Mouse (Mus musculus) left cerebral cortex, postnatal 10 days (tissue): ENCODE results near the gene Phf23. TPM values are rescaled to one million over a fixed set of nuclear protein-coding genes. Genes with fewer than 3 reads are reported as not detected.

Experiments used
- DNase-seq, 2 experiments: peaks; one replicate each; pipeline ENCODE4 v3.0.0; 2021 to 2022; ENCODE audit warnings: low spot score in 2 of 2, mixed read lengths in 1 of 2; ENCODE audit errors: extremely low spot score in 1 of 2
- intact Hi-C: fragments of 180-260 bp; cut with DNase I; formaldehyde crosslinking; loops from one replicate; pipeline ENCODE4 v1.15.1; 2025
- total RNA-seq, 2 experiments: library from RNA; stranded (reverse); gene quantifications; 2 replicates each; pipeline ENCODE4 v1.2.3; 2021

Phf23 gene
- total RNA-seq, 2 experiments from 2014 or later, result 35.2 to 38.6 TPM

- no peak for DNase-seq
- intact Hi-C loops, result no loop called here
Observed at GRCm38 (mm10) chr11:69994401-69995090, 1.0 kb upstream of the Phf23 start.

GRCm38 (mm10) chr11:69996161-69997061, 834 bp downstream of the Phf23 start:
- peak in 1 of 2 experiments; percentile 86 for DNase-seq
- intact Hi-C loops, result no loop called here

- DNase-seq, result peak in 1 of 2 experiments; percentile 93
- intact Hi-C loops, result no loop called here
Observed at GRCm38 (mm10) chr11:69997070-69997509, 1.5 kb downstream of the Phf23 start.

GRCm38 (mm10) chr11:69998567-69999491, 3.3 kb downstream of the Phf23 start:
- DNase-seq, result no peak
- intact Hi-C loops, result no loop called here

GRCm38 (mm10) chr11:69999666-70000065, 4.1 kb downstream of the Phf23 start:
- intact Hi-C loops, result no loop called here
- DNase-seq, result no peak

- intact Hi-C loops, result no loop called here
- DNase-seq, result peak; percentile 91 to 95
Observed at GRCm38 (mm10) chr11:70000396-70000898, 4.9 kb downstream of the Phf23 start, which contains the start of gene Dvl2. Gene Dvl2, plus strand, starts transcription at chr11:70000595.

GRCm38 (mm10) chr11:70001159-70001558, 5.6 kb downstream of the Phf23 start:
- DNase-seq, result no peak

GRCm38 (mm10) chr11:70001865-70002264, 6.3 kb downstream of the Phf23 start:
- intact Hi-C loops, result no loop called here
- DNase-seq, result no peak

More at GRCm38 (mm10) chr11:70001159-70001558, 5.6 kb downstream of the Phf23 start:
- intact Hi-C loops, result no loop called here

- DNase-seq, result no peak
Observed at GRCm38 (mm10) chr11:70002471-70002870, 6.9 kb downstream of the Phf23 start.

GRCm38 (mm10) chr11:70005521-70005920, 9.9 kb downstream of the Phf23 start:
- intact Hi-C loops, result no loop called here
- DNase-seq, result no peak

More at GRCm38 (mm10) chr11:70002471-70002870, 6.9 kb downstream of the Phf23 start:
- intact Hi-C loops, result no loop called here

- intact Hi-C loops, result no loop called here
- DNase-seq, result no peak
Observed at GRCm38 (mm10) chr11:70010033-70010432, 14.5 kb downstream of the Phf23 start.

- intact Hi-C loops, result no loop called here
- DNase-seq, result no peak
Observed at GRCm38 (mm10) chr11:70010548-70010947, 15.0 kb downstream of the Phf23 start.

GRCm38 (mm10) chr11:70010961-70011360, 15.4 kb downstream of the Phf23 start:
- intact Hi-C loops, result no loop called here

GRCm38 (mm10) chr11:70012931-70013330, 17.4 kb downstream of the Phf23 start:
- intact Hi-C loops, result no loop called here
- no peak for DNase-seq

More at GRCm38 (mm10) chr11:70010961-70011360, 15.4 kb downstream of the Phf23 start:
- no peak for DNase-seq

- DNase-seq, result no peak
- intact Hi-C loops, result no loop called here
Observed at GRCm38 (mm10) chr11:70013408-70013807, 17.8 kb downstream of the Phf23 start.

GRCm38 (mm10) chr11:70014051-70014450, 18.5 kb downstream of the Phf23 start:
- DNase-seq, result peak in 1 of 2 experiments; percentile 15
- intact Hi-C loops, result no loop called here

GRCm38 (mm10) chr11:70014880-70015558, 19.4 kb downstream of the Phf23 start, which contains the start of gene Acadvl:
Gene Acadvl, minus strand, starts transcription at chr11:70015411.
- DNase-seq, result peak; percentile 78 to 91
- intact Hi-C loops, result no loop called here

- intact Hi-C loops, result no loop called here
- no peak for DNase-seq
Observed at GRCm38 (mm10) chr11:70015677-70016076, 20.1 kb downstream of the Phf23 start.
